Mouse (Mus musculus): ENCODE data around the gene Gnb1. TPM values are rescaled to one million over a fixed set of nuclear protein-coding genes. Genes with fewer than 3 reads are reported as not detected.

Gene Gnb1
- polyA plus RNA-seq, 1 experiment from 2014 or later: 277 TPM

DNA sequence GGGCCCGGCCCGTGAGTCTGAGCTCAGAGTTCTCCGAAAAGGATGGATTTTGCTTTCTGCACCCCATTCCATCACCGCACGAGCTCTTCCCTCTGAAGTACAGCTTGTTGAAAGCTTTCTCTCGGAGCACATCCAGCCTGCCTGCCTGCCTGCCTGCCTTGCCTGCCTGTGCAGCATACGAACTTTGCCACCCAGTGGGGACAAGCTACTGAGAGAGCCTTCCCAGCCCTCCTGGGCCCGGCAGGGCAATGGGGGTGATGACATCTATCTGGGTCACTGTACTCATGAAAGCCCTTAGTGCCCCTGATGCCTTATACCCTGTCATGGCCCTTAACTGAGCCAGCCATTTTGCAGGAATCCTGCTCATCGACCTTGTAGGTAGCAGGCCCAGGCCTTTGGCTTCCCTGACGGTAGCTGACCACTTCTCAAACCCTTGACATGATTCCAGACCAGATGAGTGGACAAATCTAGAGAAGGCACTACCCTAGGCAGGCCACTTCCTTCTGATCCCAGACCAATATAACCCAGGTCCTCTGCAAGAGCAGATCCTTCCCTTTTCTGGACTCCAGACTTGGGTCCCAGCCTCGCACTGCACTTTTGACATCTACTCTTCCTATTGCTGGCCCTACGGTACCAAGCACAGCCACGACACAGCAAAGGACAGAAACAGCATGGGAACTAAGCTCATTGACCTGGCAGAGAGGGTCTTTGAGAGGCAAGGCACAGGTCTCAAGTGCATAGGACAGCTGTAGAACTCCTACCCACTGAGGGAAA is 23.7 kb upstream of the Gnb1 start:
- Histone ChIP-seq H3K9me3 (ENCODE audit: control insufficient read depth, low read length) (no peaks in the 10 kb centered on the region), H3K36me3 (ENCODE audit: control insufficient read depth, insufficient read depth, low read length) (no peaks in the 10 kb centered on the region), H3K4me3 (ENCODE audit: low read depth, low read length) (no peak overlapping the region), H3K27ac (ENCODE audit: low read depth, low read length) (no peak overlapping the region), H3K4me2 (no peak overlapping the region), H3K27me3 (replicated peaks; ENCODE audit: control insufficient read depth, insufficient read depth, low read length) (peaks cover 19% of the 10 kb centered on the region), H3K9ac (ENCODE audit: low read depth, low read length) (no peak overlapping the region), H3K4me1 (replicated peaks; ENCODE audit: control insufficient read depth, insufficient read depth, low read length) (peaks cover 4% of the 10 kb centered on the region)
- no peak for ATAC-seq (replicated peaks; ENCODE audit: low FRiP score)
- DNase-seq (ENCODE audit: low spot score): no peak
- 68% methylated on average over 13 of the region's 13 CpGs for WGBS

DNA sequence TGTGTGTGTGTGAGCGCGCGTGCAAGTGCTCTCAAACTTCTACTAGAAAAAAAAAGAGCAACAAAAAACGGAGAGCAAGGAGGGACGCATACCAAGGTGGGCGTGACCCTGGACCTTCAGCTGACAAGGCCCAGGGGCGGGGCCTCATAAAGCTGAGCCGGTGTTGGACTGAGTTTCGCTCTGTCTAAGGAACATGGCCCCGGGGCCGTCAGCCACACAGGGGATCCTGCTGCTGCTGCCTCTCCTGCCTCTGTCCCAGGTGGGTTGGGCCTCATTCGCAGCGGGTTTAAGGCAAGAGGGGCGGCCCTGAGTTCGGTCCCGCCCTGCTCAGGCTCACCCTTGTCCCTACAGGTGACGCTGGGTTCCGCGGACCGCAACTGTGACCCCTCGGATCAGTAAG is 22.2 kb upstream of the Gnb1 start, which contains the start of gene Tmem52:
Tmem52 (plus strand) TSS at position 163 of the 400 bp plus-strand sequence.
- H3K36me3 ChIP-seq (ENCODE audit: control insufficient read depth, insufficient read depth, low read length): no peaks in the 10 kb centered on the region
- H3K9me3 ChIP-seq (ENCODE audit: control insufficient read depth, low read length): no peaks in the 10 kb centered on the region
- H3K9ac ChIP-seq (ENCODE audit: low read depth, low read length): 0 out of 2 replicates have a peak within 1 kb of the TSS, but pooled peaks have one; percentile 5
- DNase-seq (ENCODE audit: low spot score) (no peak), ATAC-seq (replicated peaks; ENCODE audit: low FRiP score) (peak; percentile 69)
- WGBS: 13% methylated on average over 21 of the region's 21 CpGs
- H3K27me3 ChIP-seq (replicated peaks; ENCODE audit: control insufficient read depth, insufficient read depth, low read length): peaks cover 19% of the 10 kb centered on the region
- peak within 1 kb of the TSS; percentile 44 for H3K4me3 ChIP-seq (ENCODE audit: low read depth, low read length)
- H3K4me1 ChIP-seq (replicated peaks; ENCODE audit: control insufficient read depth, insufficient read depth, low read length): peaks cover 4% of the 10 kb centered on the region
- no peak within 1 kb of the TSS for H3K27ac ChIP-seq (ENCODE audit: low read depth, low read length)
- peak within 1 kb of the TSS; percentile 68 for H3K4me2 ChIP-seq

DNA sequence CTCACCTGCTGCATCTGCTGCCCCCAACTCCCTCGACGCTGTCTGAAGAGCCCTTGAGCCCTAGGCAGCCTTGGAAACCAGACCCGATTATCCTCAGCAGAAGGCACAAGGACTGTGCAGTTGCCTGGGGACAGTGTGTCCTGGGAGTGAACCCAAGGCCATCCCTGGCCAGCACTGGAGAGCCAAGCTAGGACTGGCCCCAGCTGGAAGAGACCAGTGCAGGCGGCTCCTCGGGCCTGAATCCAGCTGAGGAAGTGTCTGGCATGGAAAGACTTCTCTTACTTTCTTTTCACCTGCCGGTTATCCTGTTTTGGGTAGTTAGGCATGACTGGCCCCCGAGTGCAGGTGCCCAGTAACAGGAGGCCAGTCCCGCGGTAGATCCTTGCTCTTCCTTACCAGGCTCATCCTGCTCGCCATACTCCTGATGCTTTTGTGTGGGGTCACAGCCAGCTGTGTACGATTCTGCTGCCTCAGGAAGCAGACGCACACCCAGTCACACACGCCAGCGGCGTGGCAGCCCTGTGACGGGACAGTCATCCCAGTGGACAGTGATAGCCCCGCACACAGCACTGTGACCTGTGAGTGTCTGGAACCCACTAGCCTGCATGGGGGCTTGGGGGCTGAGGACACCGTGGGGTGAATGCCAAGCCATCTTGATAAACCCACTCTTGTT is 21.4 kb upstream of the Gnb1 start:
- ATAC-seq (replicated peaks; ENCODE audit: low FRiP score) (no peak), DNase-seq (ENCODE audit: low spot score) (no peak)
- Histone ChIP-seq H3K9ac (ENCODE audit: low read depth, low read length) (no peak overlapping the region), H3K27me3 (replicated peaks; ENCODE audit: control insufficient read depth, insufficient read depth, low read length) (peaks cover 19% of the 10 kb centered on the region), H3K4me1 (replicated peaks; ENCODE audit: control insufficient read depth, insufficient read depth, low read length) (peaks cover 4% of the 10 kb centered on the region), H3K4me3 (ENCODE audit: low read depth, low read length) (no peak overlapping the region; the same call in 1 of the 2 replicates), H3K4me2 (peak overlapping the region; percentile 68), H3K36me3 (ENCODE audit: control insufficient read depth, insufficient read depth, low read length) (no peaks in the 10 kb centered on the region), H3K27ac (ENCODE audit: low read depth, low read length) (no peak overlapping the region), H3K9me3 (ENCODE audit: control insufficient read depth, low read length) (no peaks in the 10 kb centered on the region)
- 70% methylated on average over 18 of the region's 18 CpGs for WGBS

DNA sequence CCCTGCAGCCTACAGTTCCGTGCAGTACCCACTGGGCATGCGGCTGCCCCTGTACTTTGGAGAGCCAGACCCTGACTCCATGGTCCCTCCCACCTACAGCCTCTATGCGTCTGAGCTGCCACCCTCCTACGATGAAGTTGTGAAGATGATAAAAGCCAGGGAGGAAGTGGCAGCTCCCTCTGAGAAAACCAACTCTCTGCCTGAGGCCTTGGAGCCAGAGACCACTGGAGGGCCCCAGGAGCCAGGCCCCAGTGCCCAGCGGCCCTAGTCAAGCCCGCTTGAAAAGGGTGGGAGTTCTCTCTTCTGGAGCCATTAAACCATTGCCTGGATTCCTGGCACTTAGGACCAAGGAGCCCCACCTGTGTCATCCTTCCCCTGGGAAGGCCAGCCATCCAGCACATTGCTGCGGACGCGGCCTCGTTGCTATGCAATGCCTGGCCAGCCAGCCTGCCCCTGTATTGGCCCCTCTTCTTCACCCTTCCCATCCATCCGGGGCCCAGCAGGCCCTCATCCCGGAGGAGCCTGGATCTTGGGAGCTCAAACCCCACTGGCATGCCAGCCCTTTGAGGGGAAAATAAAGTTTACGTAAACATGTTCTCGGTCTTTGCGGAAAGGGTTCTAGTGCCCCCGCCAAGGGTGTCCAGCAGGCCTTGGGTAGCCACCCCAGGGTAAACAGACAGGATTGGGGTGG is 20.8 kb upstream of the Gnb1 start:
- H3K4me1 ChIP-seq (replicated peaks; ENCODE audit: control insufficient read depth, insufficient read depth, low read length): peaks cover 4% of the 10 kb centered on the region
- H3K4me2 ChIP-seq: no peak overlapping the region
- no peaks in the 10 kb centered on the region for H3K9me3 ChIP-seq (ENCODE audit: control insufficient read depth, low read length)
- ATAC-seq (replicated peaks; ENCODE audit: low FRiP score) (no peak), DNase-seq (ENCODE audit: low spot score) (no peak)
- WGBS: 74% methylated on average over 16 of the region's 16 CpGs
- no peak overlapping the region for H3K9ac ChIP-seq (ENCODE audit: low read depth, low read length)
- no peak overlapping the region for H3K27ac ChIP-seq (ENCODE audit: low read depth, low read length)
- no peaks in the 10 kb centered on the region for H3K36me3 ChIP-seq (ENCODE audit: control insufficient read depth, insufficient read depth, low read length)
- peaks cover 19% of the 10 kb centered on the region for H3K27me3 ChIP-seq (replicated peaks; ENCODE audit: control insufficient read depth, insufficient read depth, low read length)
- no peak overlapping the region for H3K4me3 ChIP-seq (ENCODE audit: low read depth, low read length)

DNA sequence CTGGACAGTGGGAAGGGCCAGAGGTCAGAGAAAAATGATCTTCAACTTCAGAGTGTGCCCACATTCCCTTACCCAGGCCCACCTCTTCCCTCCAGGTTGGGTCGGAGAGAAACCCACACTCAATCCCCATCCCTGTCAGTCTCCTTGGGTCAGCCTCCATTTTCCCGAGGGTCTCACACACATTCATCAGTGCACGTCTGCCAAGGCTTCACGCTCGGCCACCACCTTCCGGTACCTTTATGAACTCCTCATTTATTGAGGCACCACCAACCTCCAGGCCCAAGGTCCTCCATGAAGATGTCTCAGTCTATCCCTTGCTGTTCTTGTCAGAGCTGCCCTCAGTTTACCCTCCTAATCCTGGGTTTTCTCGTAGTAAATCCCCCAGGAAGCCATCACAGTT is 20.2 kb upstream of the Gnb1 start:
- no peak overlapping the region for H3K4me2 ChIP-seq
- WGBS: 74% methylated on average over 7 of the region's 7 CpGs
- peaks cover 4% of the 10 kb centered on the region for H3K4me1 ChIP-seq (replicated peaks; ENCODE audit: control insufficient read depth, insufficient read depth, low read length)
- no peak overlapping the region for H3K9ac ChIP-seq (ENCODE audit: low read depth, low read length)
- no peaks in the 10 kb centered on the region for H3K36me3 ChIP-seq (ENCODE audit: control insufficient read depth, insufficient read depth, low read length)
- no peak overlapping the region for H3K27ac ChIP-seq (ENCODE audit: low read depth, low read length)
- no peaks in the 10 kb centered on the region for H3K9me3 ChIP-seq (ENCODE audit: control insufficient read depth, low read length)
- no peak overlapping the region for H3K4me3 ChIP-seq (ENCODE audit: low read depth, low read length)
- no peak for ATAC-seq (replicated peaks; ENCODE audit: low FRiP score)
- DNase-seq (ENCODE audit: low spot score): no peak
- peaks cover 18% of the 10 kb centered on the region for H3K27me3 ChIP-seq (replicated peaks; ENCODE audit: control insufficient read depth, insufficient read depth, low read length)

DNA sequence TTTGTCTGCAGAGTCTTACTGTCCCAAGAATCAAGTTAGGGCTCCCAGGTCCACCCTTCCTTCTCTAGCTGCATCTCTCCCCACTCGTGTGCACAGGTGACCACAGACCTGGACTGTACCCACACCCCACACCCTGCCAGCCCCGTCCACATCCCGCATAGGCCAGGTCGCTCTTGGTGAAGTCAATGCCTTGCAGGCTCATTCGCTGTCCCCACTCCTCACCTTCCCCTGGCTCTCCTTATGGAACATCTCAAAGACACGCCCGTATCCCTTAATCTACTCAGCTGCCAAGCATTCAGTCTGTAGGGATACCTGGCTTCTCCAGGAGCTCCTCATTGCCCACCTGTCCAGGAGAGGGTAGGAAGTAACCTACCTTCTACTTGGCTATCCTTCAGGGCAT is 19.8 kb upstream of the Gnb1 start:
- DNase-seq (ENCODE audit: low spot score): no peak
- no peak for ATAC-seq (replicated peaks; ENCODE audit: low FRiP score)
- H3K27me3 ChIP-seq (replicated peaks; ENCODE audit: control insufficient read depth, insufficient read depth, low read length): peaks cover 15% of the 10 kb centered on the region
- peaks cover 4% of the 10 kb centered on the region for H3K4me1 ChIP-seq (replicated peaks; ENCODE audit: control insufficient read depth, insufficient read depth, low read length)
- no peak overlapping the region for H3K4me3 ChIP-seq (ENCODE audit: low read depth, low read length)
- H3K9ac ChIP-seq (ENCODE audit: low read depth, low read length): no peak overlapping the region
- H3K36me3 ChIP-seq (ENCODE audit: control insufficient read depth, insufficient read depth, low read length): no peaks in the 10 kb centered on the region
- no peaks in the 10 kb centered on the region for H3K9me3 ChIP-seq (ENCODE audit: control insufficient read depth, low read length)
- no peak overlapping the region for H3K27ac ChIP-seq (ENCODE audit: low read depth, low read length)
- WGBS: 82% methylated on average over 7 of the region's 7 CpGs
- no peak overlapping the region for H3K4me2 ChIP-seq

DNA sequence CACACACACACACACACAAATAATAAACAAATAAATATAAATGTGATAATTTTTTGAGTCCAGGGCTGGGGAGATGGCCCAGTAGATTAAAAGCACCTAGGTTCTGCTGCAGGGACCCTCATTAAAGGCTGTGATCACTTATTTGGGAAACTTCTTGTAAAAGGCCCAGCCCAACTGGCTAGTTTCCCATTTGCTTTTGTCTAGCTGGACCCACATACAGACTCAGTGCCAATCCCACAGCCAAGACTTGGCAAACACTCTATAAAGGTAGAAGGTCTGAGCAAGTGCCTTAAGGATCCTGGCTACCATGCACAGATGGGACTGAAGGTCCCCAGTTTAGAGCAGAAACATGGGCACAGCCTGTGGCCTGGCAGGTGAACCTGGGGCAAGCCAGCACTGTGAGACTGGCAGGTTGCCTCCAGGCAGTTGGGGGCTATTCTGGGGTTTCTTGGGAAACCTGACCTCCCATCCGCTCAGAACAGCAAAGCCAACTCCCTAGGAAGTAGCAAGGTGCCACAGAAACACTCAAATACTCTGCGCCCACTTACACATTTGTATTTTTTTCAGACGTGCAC is 18.4 kb upstream of the Gnb1 start:
- Histone ChIP-seq H3K36me3 (ENCODE audit: control insufficient read depth, insufficient read depth, low read length) (no peaks in the 10 kb centered on the region), H3K27me3 (replicated peaks; ENCODE audit: control insufficient read depth, insufficient read depth, low read length) (peaks cover 15% of the 10 kb centered on the region), H3K9ac (ENCODE audit: low read depth, low read length) (no peak overlapping the region), H3K4me1 (replicated peaks; ENCODE audit: control insufficient read depth, insufficient read depth, low read length) (peaks cover 4% of the 10 kb centered on the region), H3K27ac (ENCODE audit: low read depth, low read length) (no peak overlapping the region), H3K4me2 (no peak overlapping the region), H3K9me3 (ENCODE audit: control insufficient read depth, low read length) (no peaks in the 10 kb centered on the region), H3K4me3 (ENCODE audit: low read depth, low read length) (no peak overlapping the region)
- ATAC-seq (replicated peaks; ENCODE audit: low FRiP score): no peak
- no peak for DNase-seq (ENCODE audit: low spot score)
- WGBS: 67% methylated on average over 3 of the region's 3 CpGs

DNA sequence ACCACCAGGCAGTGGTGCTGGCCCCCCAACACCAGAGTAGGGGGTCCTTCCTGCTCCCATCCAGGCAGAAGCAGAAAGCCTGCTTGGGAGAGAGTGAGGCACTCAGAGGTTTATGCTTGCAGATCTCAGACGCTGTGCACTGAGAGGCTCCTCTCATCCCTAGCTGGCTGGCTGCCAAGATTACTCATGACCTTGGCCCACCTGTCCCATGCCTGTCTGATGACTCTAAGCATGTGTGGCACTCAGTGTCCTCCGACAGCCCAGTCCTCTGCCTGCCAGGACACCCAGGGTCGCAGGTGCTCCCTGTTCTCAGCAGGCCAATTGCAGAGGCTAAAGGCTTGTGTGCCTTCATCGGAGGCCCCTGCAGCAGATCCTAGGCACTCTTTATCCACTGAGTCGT is 17.8 kb upstream of the Gnb1 start:
- peaks cover 4% of the 10 kb centered on the region for H3K4me1 ChIP-seq (replicated peaks; ENCODE audit: control insufficient read depth, insufficient read depth, low read length)
- H3K9me3 ChIP-seq (ENCODE audit: control insufficient read depth, low read length): no peaks in the 10 kb centered on the region
- H3K36me3 ChIP-seq (ENCODE audit: control insufficient read depth, insufficient read depth, low read length): no peaks in the 10 kb centered on the region
- ATAC-seq (replicated peaks; ENCODE audit: low FRiP score) (no peak), DNase-seq (ENCODE audit: low spot score) (no peak)
- H3K27ac ChIP-seq (ENCODE audit: low read depth, low read length): no peak overlapping the region
- H3K4me3 ChIP-seq (ENCODE audit: low read depth, low read length): no peak overlapping the region
- H3K27me3 ChIP-seq (replicated peaks; ENCODE audit: control insufficient read depth, insufficient read depth, low read length): peaks cover 15% of the 10 kb centered on the region
- WGBS: 61% methylated on average over 5 of the region's 5 CpGs
- H3K4me2 ChIP-seq: no peak overlapping the region
- H3K9ac ChIP-seq (ENCODE audit: low read depth, low read length): no peak overlapping the region
